Comparison of ENCODE assay signal across 28 mouse cellular contexts in the genomic region with DNA sequence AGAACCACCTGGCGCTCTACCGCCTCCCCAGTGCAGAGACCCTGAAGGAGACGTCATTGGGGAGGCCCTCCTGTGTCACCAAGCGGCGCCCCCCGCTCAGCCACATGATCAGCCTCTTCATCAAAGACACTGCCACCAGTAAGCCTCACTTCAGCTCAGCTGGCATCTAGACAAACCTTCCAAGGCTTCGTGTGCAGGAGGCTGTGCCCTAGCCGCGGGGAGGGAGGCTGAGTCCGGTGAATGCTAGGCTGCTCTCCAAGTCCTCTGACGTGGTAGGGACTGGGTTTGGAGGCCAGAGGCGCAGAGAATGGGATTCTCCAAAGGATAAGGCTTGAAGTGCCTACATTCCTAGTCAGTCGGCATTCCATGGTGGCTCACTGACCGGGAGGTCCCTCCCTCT. TPM values are rescaled to one million over a fixed set of nuclear protein-coding genes. Genes with fewer than 3 reads are reported as not detected.
DNase-seq lines count a peak whose midpoint lies in the region; ATAC-seq and TF ChIP-seq lines count a peak whose summit lies in the region.
"Had no signal": no experiment of that assay in that cellular context is flagged by ENCODE, and none has a peak within 500 bp of the region (broad histone marks: within the 10 kb centered on the region; RNA-seq: fewer than 3 reads in every experiment).

No protein-coding gene starts in this region.

- H3K36me3 ChIP-seq in midbrain, embryonic 10.5 days = peaks cover 99% of the 10 kb centered on the region
- H3K36me3 ChIP-seq in midbrain, embryonic 14.5 days (ENCODE audit: control insufficient read depth, insufficient read depth, low read length) = peaks cover 93% of the 10 kb centered on the region

- no peaks in the 10 kb centered on the region for H3K27me3 ChIP-seq in midbrain, embryonic 10.5 days (ENCODE audit: low read depth, poor library complexity, severe bottlenecking)
- no peaks in the 10 kb centered on the region for H3K27me3 ChIP-seq in midbrain, embryonic 14.5 days (ENCODE audit: control insufficient read depth, insufficient read depth, low read length)
- no peaks in the 10 kb centered on the region for H3K27me3 ChIP-seq in cerebellum, adult 2 months (ENCODE audit: control insufficient read depth, insufficient read depth, low read length)
- H3K27me3 ChIP-seq: CH12.LX; embryonic facial prominence, embryonic 13.5 days; forebrain, embryonic 13.5 days; limb, embryonic 12.5 days; Patski had no signal

- 0 out of 2 replicates have a peak, but pooled peaks cover 3% of the 10 kb centered on the region for H3K4me1 ChIP-seq in midbrain, embryonic 10.5 days
- H3K4me1 ChIP-seq in midbrain, embryonic 14.5 days (ENCODE audit: control insufficient read depth, insufficient read depth, low read length) = no peaks in the 10 kb centered on the region
- peaks cover 29% of the 10 kb centered on the region for H3K4me1 ChIP-seq in cerebellum, adult 2 months (ENCODE audit: control insufficient read depth, insufficient read depth, low read length)
- H3K4me1 ChIP-seq: embryonic facial prominence, embryonic 13.5 days; forebrain, embryonic 13.5 days; limb, embryonic 12.5 days had no signal

- TF ChIP-seq CTCF in cerebellum, adult 2 months (IDR thresholded peaks at IDR 0.05; ENCODE audit: borderline replicate concordance, insufficient read depth, low read depth, low read length) = no peak

- no peak overlapping the region for H3K4me3 ChIP-seq in midbrain, embryonic 10.5 days
- no peak overlapping the region for H3K4me3 ChIP-seq in midbrain, embryonic 14.5 days (replicated peaks; ENCODE audit: low read depth, low read length)
- H3K4me3 ChIP-seq in cerebellum, adult 2 months (replicated peaks; ENCODE audit: insufficient read depth, low read depth, low read length) = no peak overlapping the region
- H3K4me3 ChIP-seq: embryonic facial prominence, embryonic 13.5 days; erythroblast, embryonic 14.5 days; forebrain, embryonic 13.5 days; limb, embryonic 12.5 days had no signal

- H3K9ac ChIP-seq in midbrain, embryonic 14.5 days (replicated peaks; ENCODE audit: low read length) = no peak overlapping the region
- H3K9ac ChIP-seq: embryonic facial prominence, embryonic 13.5 days; forebrain, embryonic 13.5 days; hindbrain, embryonic 14.5 days; liver, postnatal 0 days had no signal

- no peak for ATAC-seq in midbrain, embryonic 14.5 days (ENCODE audit: low FRiP score, low TSS enrichment)
- ATAC-seq: forebrain, embryonic 13.5 days; inflammation-experienced regulatory T-cells, adult 6 months; liver, postnatal 0 days; lung, postnatal 0 days; Patski had no signal

- 0 out of 2 replicates have a peak overlapping the region, but pooled peaks have one; percentile 6 for H3K27ac ChIP-seq in midbrain, embryonic 10.5 days (replicated peaks)
- no peak overlapping the region for H3K27ac ChIP-seq in midbrain, embryonic 14.5 days (replicated peaks; ENCODE audit: low read depth, low read length)
- H3K27ac ChIP-seq in cerebellum, adult 2 months (ENCODE audit: insufficient read depth, low read length) = no peak overlapping the region
- H3K27ac ChIP-seq: embryonic facial prominence, embryonic 13.5 days; forebrain, embryonic 13.5 days; hindbrain, embryonic 14.5 days; limb, embryonic 12.5 days had no signal

- intact Hi-C loops in left cerebral cortex, postnatal 4 days (cut with DNase I) = no loop called here

- no peak for TF ChIP-seq POLR2A in cerebellum, adult 2 months (IDR thresholded peaks at IDR 0.05; ENCODE audit: borderline replicate concordance, insufficient read depth, low read length)

- H3K9me3 ChIP-seq in midbrain, embryonic 10.5 days (replicated peaks) = no peaks in the 10 kb centered on the region
- H3K9me3 ChIP-seq in midbrain, embryonic 14.5 days (ENCODE audit: control insufficient read depth, low read length) = no peaks in the 10 kb centered on the region
- H3K9me3 ChIP-seq: embryonic facial prominence, embryonic 13.5 days; forebrain, embryonic 13.5 days; G1E; limb, embryonic 12.5 days had no signal

- H3K4me2 ChIP-seq in midbrain, embryonic 14.5 days (ENCODE audit: low read length) = no peak overlapping the region
- H3K4me2 ChIP-seq: embryonic facial prominence, embryonic 13.5 days; forebrain, embryonic 13.5 days; hindbrain, embryonic 14.5 days; limb, embryonic 12.5 days; liver, embryonic 11.5 days; midbrain, embryonic 11.5 days had no signal

- no peak for DNase-seq in midbrain, embryonic 10.5 days (ENCODE audit: low spot score)
- no peak for DNase-seq in midbrain, embryonic 14.5 days
- peak; percentile 69 for DNase-seq in adrenal gland, postnatal 25 days
- DNase-seq in cerebellum, adult 2 months = peak; percentile 54 to 68
- peak; percentile 45 to 48 for DNase-seq in cerebellum, postnatal 36 days
- DNase-seq in left cerebral cortex, postnatal 4 days = no peak
- DNase-seq in left cerebral cortex, adult 9 months (ENCODE audit: low spot score in 2 of 2) = no peak
- DNase-seq: B cell, adult 2 months; embryo, embryonic 11 days; gastrocnemius, postnatal 14 days; heart, adult 18-20 months; heart, postnatal 36 days; kidney, adult 18-20 months; liver, postnatal 0 days; right cerebral cortex, postnatal 25 days; spleen, adult 18-20 months had no signal

- 89% methylated on average over 14 of the region's 14 CpGs for WGBS in midbrain, embryonic 10.5 days
- 82% methylated on average over 14 of the region's 14 CpGs for WGBS in midbrain, embryonic 14.5 days
- 45% methylated on average over 14 of the region's 14 CpGs for whole genome bisulfite sequencing in cerebellum, adult 2 months

RNA-seq across cellular contexts. Expression of gene Caskin2, which starts 21.1 kb away (rescaled TPM):
- 17.5 and 18.6 TPM in 2 replicates for polyA plus RNA-seq in midbrain, embryonic 10.5 days (2016; fragmentation: Nextera tagmentation; extraction: Ambion mirVana)
- polyA plus RNA-seq in midbrain, embryonic 14.5 days (2014; fragmentation: Nextera tagmentation; extraction: Ambion mirVana) = 8.4 and 9.8 TPM in 2 replicates
- 56.2 and 73.4 TPM in 2 replicates for total RNA-seq in adrenal gland, postnatal 25 days (2021)
- 16.5 and 17.1 TPM in 2 replicates for polyA plus RNA-seq in cerebellum, adult 2 months (2012; rRNA removed)
- 10 to 100 TPM; 13.4 to 14.5 TPM for total RNA-seq in left cerebral cortex, postnatal 4 days (2021)

RNA-seq across cellular contexts. Expression of gene Tsen54, which starts 22.2 kb away (rescaled TPM):
- polyA plus RNA-seq in midbrain, embryonic 10.5 days (2016; fragmentation: Nextera tagmentation; extraction: Ambion mirVana) = 35.3 and 39.7 TPM in 2 replicates
- polyA plus RNA-seq in midbrain, embryonic 14.5 days (2014; fragmentation: Nextera tagmentation; extraction: Ambion mirVana) = 17.2 and 20.5 TPM in 2 replicates
- total RNA-seq in adrenal gland, postnatal 25 days (2021) = 20.7 and 27.4 TPM in 2 replicates
- polyA plus RNA-seq in cerebellum, adult 2 months (2012; rRNA removed) = 21.1 and 25.0 TPM in 2 replicates
- 10 to 100 TPM; 15.1 to 19.1 TPM for total RNA-seq in left cerebral cortex, postnatal 4 days (2021)

RNA-seq across cellular contexts. Expression of gene Tmem94, which starts 27.1 kb away (rescaled TPM):
- polyA plus RNA-seq in midbrain, embryonic 10.5 days (2016; fragmentation: Nextera tagmentation; extraction: Ambion mirVana) = 39.6 and 45.2 TPM in 2 replicates
- 15.2 and 20.9 TPM in 2 replicates for polyA plus RNA-seq in midbrain, embryonic 14.5 days (2014; fragmentation: Nextera tagmentation; extraction: Ambion mirVana)
- total RNA-seq in adrenal gland, postnatal 25 days (2021) = 80.9 and 114 TPM in 2 replicates
- 54.2 and 57.4 TPM in 2 replicates for polyA plus RNA-seq in cerebellum, adult 2 months (2012; rRNA removed)
- total RNA-seq in left cerebral cortex, postnatal 4 days (2021) = 10 to 100 TPM; 37.3 to 44.1 TPM

RNA-seq across cellular contexts. Expression of gene Llgl2, which starts 31.5 kb away (rescaled TPM):
- 5.5 and 5.9 TPM in 2 replicates for polyA plus RNA-seq in midbrain, embryonic 10.5 days (2016; fragmentation: Nextera tagmentation; extraction: Ambion mirVana)
- 0.55 and 0.63 TPM in 2 replicates for polyA plus RNA-seq in midbrain, embryonic 14.5 days (2014; fragmentation: Nextera tagmentation; extraction: Ambion mirVana)
- total RNA-seq in adrenal gland, postnatal 25 days (2021) = 8.4 and 11.8 TPM in 2 replicates
- polyA plus RNA-seq in cerebellum, adult 2 months (2012; rRNA removed) = 1.8 and 2.5 TPM in 2 replicates
- 1 to 10 TPM; 1.1 to 2.4 TPM for total RNA-seq in left cerebral cortex, postnatal 4 days (2021)

Comparison
In these comparisons a context has a peak if more than half of its experiments do, and no peak if none do; other contexts are left out.
1. DNase-seq: peak in adrenal gland, postnatal 25 days (single experiment), cerebellum, adult 2 months (2 of 2) and cerebellum, postnatal 36 days (2 of 2); none in midbrain, embryonic 10.5 days (single experiment), midbrain, embryonic 14.5 days (single experiment), left cerebral cortex, postnatal 4 days (single experiment) and left cerebral cortex, adult 9 months (0 of 2).